Mouse (Mus musculus) MEL (cell line): ENCODE results near the gene Pola1. TPM values are rescaled to one million over a fixed set of nuclear protein-coding genes. Genes with fewer than 3 reads are reported as not detected.

Experiments
- DNase-seq: peaks from one replicate; pipeline ENCODE4 v3.0.0; 2011; ENCODE audit warnings: low read depth, low spot score
- H3K27ac ChIP-seq: 2 replicates; pipeline ENCODE4 v1.5.1; 2012; ENCODE audit warnings: low read depth, mild to moderate bottlenecking, control low read depth, low read length, moderate library complexity; ENCODE audit not compliant: control insufficient read depth
- H3K27me3 ChIP-seq, 2 experiments: fragments of 150-350 bp in 1 of 2; sonication (generic) in 1 of 2; 2 replicates each; pipeline ENCODE4 v1.6.1; 2012; ENCODE audit warnings: low read length in 2 of 2, mild to moderate bottlenecking in 2 of 2, improper control_type of control experiment in 1 of 2, moderate library complexity in 1 of 2; ENCODE audit not compliant: insufficient read depth in 2 of 2, control insufficient read depth in 1 of 2
- H3K36me3 ChIP-seq, 2 experiments: 2 replicates each; pipeline ENCODE4 v1.6.1; 2012 to 2014; ENCODE audit warnings: low read length in 2 of 2, improper control_type of control experiment in 1 of 2, inconsistent platforms in 1 of 2, mild to moderate bottlenecking in 1 of 2; ENCODE audit not compliant: insufficient read depth in 2 of 2, control insufficient read depth in 1 of 2
- H3K4me1 ChIP-seq, 2 experiments: fragments of 150-350 bp in 1 of 2; sonication (generic) in 1 of 2; 2 replicates each; pipeline ENCODE4 v1.6.1; 2012; ENCODE audit warnings: low read length in 2 of 2, improper control_type of control experiment in 1 of 2, mild to moderate bottlenecking in 1 of 2; ENCODE audit not compliant: insufficient read depth in 2 of 2, control insufficient read depth in 1 of 2
- H3K4me3 ChIP-seq, 2 experiments: fragments of 150-350 bp in 1 of 2; sonication (generic) in 1 of 2; 2 replicates each; pipeline ENCODE4 v1.5.1; 2012; ENCODE audit warnings: low read depth in 2 of 2, low read length in 2 of 2, mild to moderate bottlenecking in 2 of 2, moderate library complexity in 2 of 2, control low read depth in 1 of 2, improper control_type of control experiment in 1 of 2; ENCODE audit not compliant: control insufficient read depth in 1 of 2, insufficient read depth in 1 of 2
- H3K79me2 ChIP-seq: 2 replicates; pipeline ENCODE4 v1.6.1; 2012; ENCODE audit warnings: mild to moderate bottlenecking, low read length, moderate library complexity; ENCODE audit not compliant: control insufficient read depth, poor library complexity, insufficient read depth
- H3K9ac ChIP-seq: 2 replicates; pipeline ENCODE4 v1.6.1; 2012; ENCODE audit warnings: low read depth, mild to moderate bottlenecking, control low read depth, low read length, moderate library complexity; ENCODE audit not compliant: control insufficient read depth, poor library complexity, severe bottlenecking
- H3K9me3 ChIP-seq: fragments of 150-350 bp; sonication (generic); replicated peaks from 2 replicates; pipeline ENCODE4 v1.6.1; 2012; ENCODE audit warnings: mild to moderate bottlenecking, low read length, improper control_type of control experiment, moderate library complexity; ENCODE audit not compliant: insufficient read depth
- CHD1 ChIP-seq: IDR thresholded peaks from 2 replicates; pipeline ENCODE4 v1.6.1; 2012; ENCODE audit warnings: low read depth, mild to moderate bottlenecking, inconsistent platforms, low read length, improper control_type of control experiment
- CHD2 ChIP-seq: IDR thresholded peaks from 2 replicates; pipeline ENCODE4 v1.6.1; 2011; ENCODE audit warnings: low read length, improper control_type of control experiment
- CTCF ChIP-seq, 3 experiments: IDR thresholded peaks in 2 of 3; conservative IDR thresholded peaks in 1 of 3; 2 replicates each; pipeline ENCODE4 v1.5.1; 2011 to 2012; ENCODE audit warnings: low read length in 3 of 3, low read depth in 2 of 3, mild to moderate bottlenecking in 2 of 3, improper control_type of control experiment in 1 of 3, inconsistent platforms in 1 of 3, mixed read lengths in 1 of 3, moderate library complexity in 1 of 3; ENCODE audit not compliant: control insufficient read depth in 1 of 3, insufficient read depth in 1 of 3, poor library complexity in 1 of 3, severe bottlenecking in 1 of 3
- E2F4 ChIP-seq: IDR thresholded peaks from 2 replicates; pipeline ENCODE4 v1.6.1; 2011; ENCODE audit warnings: low read depth, low read length, improper control_type of control experiment, borderline replicate concordance
- EP300 ChIP-seq, 2 experiments: IDR thresholded peaks; 2 replicates each; pipeline ENCODE4 v1.6.1; 2011; ENCODE audit warnings: improper control_type of control experiment in 2 of 2, low read length in 2 of 2, low read depth in 1 of 2, mild to moderate bottlenecking in 1 of 2
- GATA1 ChIP-seq: IDR thresholded peaks from 2 replicates; pipeline ENCODE4 v1.6.1; 2011; ENCODE audit warnings: low read depth, low read length, improper control_type of control experiment
- MAX ChIP-seq: IDR thresholded peaks from 2 replicates; pipeline ENCODE4 v1.6.1; 2011; ENCODE audit warnings: low read length, improper control_type of control experiment
- MEF2A ChIP-seq: IDR thresholded peaks from 2 replicates; pipeline ENCODE4 v1.6.1; 2014; ENCODE audit warnings: low read depth, mild to moderate bottlenecking, inconsistent platforms, low read length, improper control_type of control experiment; ENCODE audit not compliant: poor library complexity, insufficient replicate concordance, severe bottlenecking; ENCODE audit errors: extremely low read depth
- POLR2A ChIP-seq, 2 experiments: IDR thresholded peaks; 2 replicates each; pipeline ENCODE4 v1.6.1; 2011 to 2012; ENCODE audit warnings: low read length in 2 of 2, mild to moderate bottlenecking in 2 of 2, control low read depth in 1 of 2, improper control_type of control experiment in 1 of 2, low read depth in 1 of 2, moderate library complexity in 1 of 2; ENCODE audit not compliant: control insufficient read depth in 1 of 2, insufficient read depth in 1 of 2, poor library complexity in 1 of 2
- POLR2AphosphoS2 ChIP-seq: IDR thresholded peaks from 2 replicates; pipeline ENCODE4 v1.6.1; 2011; ENCODE audit warnings: low read length, improper control_type of control experiment
- RAD21 ChIP-seq: IDR thresholded peaks from 2 replicates; pipeline ENCODE4 v1.6.1; 2011; ENCODE audit warnings: mild to moderate bottlenecking, low read depth, low read length, improper control_type of control experiment
- RCOR1 ChIP-seq: IDR thresholded peaks from 2 replicates; pipeline ENCODE4 v1.6.1; 2012; ENCODE audit warnings: low read depth, mild to moderate bottlenecking, inconsistent platforms, low read length, improper control_type of control experiment
- SMC3 ChIP-seq: IDR thresholded peaks from 2 replicates; pipeline ENCODE4 v1.6.1; 2011; ENCODE audit warnings: low read depth, low read length, improper control_type of control experiment
- TBP ChIP-seq: IDR thresholded peaks from 2 replicates; pipeline ENCODE4 v1.8.0; 2011; ENCODE audit warnings: low read depth, low read length, improper control_type of control experiment
- UBTF ChIP-seq: IDR thresholded peaks from 2 replicates; pipeline ENCODE4 v1.6.1; 2012; ENCODE audit warnings: low read depth, mild to moderate bottlenecking, inconsistent platforms, low read length, improper control_type of control experiment, moderate library complexity, borderline replicate concordance; ENCODE audit not compliant: insufficient read depth
- USF1 ChIP-seq: IDR thresholded peaks from 2 replicates; pipeline ENCODE4 v1.6.1; 2014; ENCODE audit warnings: low read depth, mild to moderate bottlenecking, inconsistent platforms, low read length, improper control_type of control experiment, moderate library complexity
- ZKSCAN1 ChIP-seq: IDR thresholded peaks from 2 replicates; pipeline ENCODE4 v1.6.1; 2012; ENCODE audit warnings: low read depth, mild to moderate bottlenecking, inconsistent platforms, low read length, improper control_type of control experiment, moderate library complexity
- ZMIZ1 ChIP-seq: IDR thresholded peaks from 2 replicates; pipeline ENCODE4 v1.6.1; 2012; ENCODE audit warnings: low read depth, mild to moderate bottlenecking, inconsistent platforms, low read length, improper control_type of control experiment, moderate library complexity
- polyA plus RNA-seq, 2 experiments: library from polyadenylated mRNA; stranded (reverse) in 1 of 2; unstranded in 1 of 2; fragments of >175 nt in 1 of 2; fragments of >200 nt in 1 of 2; gene quantifications; 2 replicates each; pipeline versions ENCODE4 v1.2.1 to v1.2.4; 2012; ENCODE audit warnings: low replicate concordance in 2 of 2, low read depth in 1 of 2; ENCODE audit not compliant: insufficient read length in 2 of 2, insufficient read depth in 1 of 2, missing spikeins in 1 of 2
- total RNA-seq: library from RNA; depleted of rRNA; stranded (reverse); fragments of 300-350 nt; gene quantifications from 2 replicates; pipeline ENCODE4 v1.2.3, GENCODE M21; 2012

Gene Pola1
- total and polyA plus RNA-seq, 3 experiments, result 26.8 to 38.7 (median 36.1) TPM

- Histone ChIP-seq H3K36me3 (peaks cover 0 to 6% of the 10 kb centered on the region in 2 experiments; a peak in 2 of 4 replicates), H3K9ac (no peak overlapping the region), H3K79me2 (no peaks in the 10 kb centered on the region), H3K4me3 (no peak overlapping the region), H3K27me3 (no peaks in the 10 kb centered on the region), H3K4me1 (no peaks in the 10 kb centered on the region), H3K27ac (no peak overlapping the region), H3K9me3 (no peaks in the 10 kb centered on the region)
- peak; percentile 8 for DNase-seq
- TF ChIP-seq GATA1 (no peak), ZMIZ1 (no peak), RAD21 (peak; percentile 23), SMC3 (peak; percentile 30; the same call in 1 of the 2 replicates), CTCF (IDR thresholded peaks at IDR 0.05 in 2 of 3, conservative IDR thresholded peaks at IDR 0.05 in 1 of 3; ENCODE audit: control insufficient read depth in 1 of 3, insufficient read depth in 1 of 3, low read depth in 2 of 3, low read length in 3 of 3, poor library complexity in 1 of 3, severe bottlenecking in 1 of 3) (peak in 1 of 3 experiments; percentile 37; a peak in 3 of 6 replicates), MAX (no peak)
Measured at GRCm38 (mm10) chrX:93557171-93557570, 74.8 kb downstream of the Pola1 start.

DNA sequence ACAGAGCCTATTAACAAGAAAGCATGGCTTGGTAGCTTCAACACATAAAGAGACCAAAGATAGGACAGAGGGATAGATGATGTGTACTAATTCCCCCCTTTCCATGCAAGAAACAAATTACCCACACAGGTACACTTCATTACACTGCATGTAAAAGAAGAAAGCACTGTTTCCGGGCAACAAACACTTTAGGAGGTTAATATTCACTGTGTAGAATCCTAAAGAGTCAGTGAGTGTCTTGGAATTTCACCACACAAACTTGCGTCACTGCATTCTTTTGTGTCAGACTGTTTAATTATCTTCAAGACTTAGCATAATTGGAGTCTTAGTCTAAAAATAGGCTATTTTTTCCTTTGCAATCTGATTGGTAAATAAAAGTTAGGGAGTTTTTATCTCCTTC lies 92.2 kb downstream of the Pola1 start:
- TF ChIP-seq MEF2A, result no peak
- no peak for TF ChIP-seq CHD2
- no peak for TF ChIP-seq GATA1
- no peak for TF ChIP-seq USF1
- TF ChIP-seq RCOR1, result no peak
- TF ChIP-seq POLR2AphosphoS2, result no peak
- TF ChIP-seq E2F4, result no peak
- TF ChIP-seq CHD1, result no peak
- no peak for TF ChIP-seq UBTF
- no peak for TF ChIP-seq RAD21
- no peak for TF ChIP-seq TBP
- TF ChIP-seq POLR2A (IDR thresholded peaks at IDR 0.05; ENCODE audit: control insufficient read depth in 1 of 2, insufficient read depth in 1 of 2, low read depth in 1 of 2, low read length in 2 of 2, poor library complexity in 1 of 2), result no peak
- no peak for TF ChIP-seq MAX
- no peak for TF ChIP-seq EP300 (IDR thresholded peaks at IDR 0.05; ENCODE audit: low read depth in 1 of 2, low read length in 2 of 2)
- TF ChIP-seq ZKSCAN1, result no peak
- Histone ChIP-seq H3K4me3 (no peak overlapping the region), H3K36me3 (peaks cover 0 to 5% of the 10 kb centered on the region in 2 experiments; a peak in 2 of 4 replicates), H3K79me2 (no peaks in the 10 kb centered on the region), H3K27me3 (no peaks in the 10 kb centered on the region), H3K4me1 (no peaks in the 10 kb centered on the region), H3K9ac (no peak overlapping the region), H3K27ac (no peak overlapping the region), H3K9me3 (no peaks in the 10 kb centered on the region)
- DNase-seq, result no peak
